Mouse (Mus musculus): ENCODE measurements around the gene Trmt10a.

DNA sequence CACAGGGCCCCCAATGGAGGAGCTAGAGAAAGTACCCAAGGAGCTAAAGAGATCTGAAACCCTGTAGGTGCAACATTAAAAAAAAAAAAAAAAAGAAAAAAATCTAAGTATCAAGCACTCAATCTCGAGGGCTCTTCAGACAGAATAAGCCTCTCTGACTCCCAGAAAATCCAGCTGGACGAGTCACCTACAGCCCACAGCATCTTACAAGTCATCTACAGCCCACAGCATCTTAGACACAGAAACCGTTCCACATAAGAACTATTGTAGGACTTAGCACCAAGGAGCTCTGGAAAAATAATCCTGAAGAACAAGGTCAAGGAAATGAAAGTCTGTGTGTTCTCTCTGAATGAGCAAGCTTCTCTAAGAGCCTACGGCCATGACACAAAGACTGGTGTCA, 41.3 kb upstream of the Trmt10a start:
- TF ChIP-seq POLR2A (IDR thresholded peaks at IDR 0.05; ENCODE audit: control insufficient read depth, extremely low read depth, insufficient read depth, low read length, poor library complexity) (no peak), CTCF (IDR thresholded peaks at IDR 0.05; ENCODE audit: borderline replicate concordance, control insufficient read depth, extremely low read depth, insufficient read depth, low read length, poor library complexity) (no peak)

Data from thymus, adult 2 months (tissue).